ENCODE assay signal across 24 mouse cellular contexts in the genomic region with DNA sequence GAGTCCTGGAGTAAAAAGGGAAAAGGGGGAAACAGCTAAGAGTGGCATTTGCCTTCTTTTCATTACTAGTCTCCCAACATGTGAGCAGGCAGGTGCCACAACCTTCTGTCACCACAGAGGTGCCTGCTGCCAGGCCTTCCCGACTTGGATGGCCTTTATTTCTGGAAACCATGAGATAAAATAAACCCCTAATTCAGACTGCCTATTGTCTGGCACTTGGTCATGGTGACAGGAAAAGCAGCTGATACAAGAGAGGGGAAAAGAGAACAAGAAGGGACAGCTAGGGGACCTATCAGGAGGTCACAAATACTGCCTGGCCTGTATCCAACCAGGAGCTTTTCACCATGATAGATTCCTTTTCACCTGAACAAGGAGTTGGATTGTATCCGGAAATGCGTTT.
"Had no signal": no experiment of that assay in that cellular context is flagged by ENCODE, and none has a peak within 500 bp of the region (broad histone marks: within the 10 kb centered on the region; RNA-seq: fewer than 3 reads in every experiment).

No protein-coding gene starts in this region.

- ATAC-seq: liver, embryonic 12.5 days; midbrain, embryonic 13.5 days; midbrain, embryonic 16.5 days had no signal

- H3K9ac ChIP-seq: limb, embryonic 13.5 days; liver, embryonic 12.5 days; liver, embryonic 15.5 days; lung, embryonic 15.5 days; midbrain, embryonic 13.5 days; neural tube, embryonic 13.5 days; stomach, embryonic 15.5 days had no signal

- H3K36me3 ChIP-seq: limb, embryonic 10.5 days; limb, embryonic 13.5 days; liver, embryonic 12.5 days; liver, embryonic 15.5 days; lung, embryonic 15.5 days; midbrain, embryonic 10.5 days; midbrain, embryonic 13.5 days; neural tube, embryonic 13.5 days; stomach, embryonic 15.5 days had no signal

- H3K4me1 ChIP-seq: liver, embryonic 12.5 days; liver, embryonic 15.5 days; lung, embryonic 15.5 days; midbrain, embryonic 10.5 days; midbrain, embryonic 13.5 days; stomach, embryonic 15.5 days had no signal

- H3K4me3 ChIP-seq: layer of hippocampus, adult 2 months; limb, embryonic 10.5 days; limb, embryonic 13.5 days; liver, embryonic 12.5 days; liver, embryonic 15.5 days; lung, embryonic 15.5 days; megakaryocyte, embryonic 14.5 days; midbrain, embryonic 10.5 days; midbrain, embryonic 13.5 days; myocyte; neural tube, embryonic 13.5 days; stomach, embryonic 15.5 days had no signal

- H3K27ac ChIP-seq: kidney, postnatal 0 days; layer of hippocampus, adult 2 months; limb, embryonic 10.5 days; limb, embryonic 13.5 days; liver, embryonic 12.5 days; liver, embryonic 15.5 days; lung, embryonic 15.5 days; midbrain, embryonic 10.5 days; midbrain, embryonic 13.5 days; neural tube, embryonic 13.5 days; stomach, embryonic 15.5 days had no signal

- H3K4me2 ChIP-seq: limb, embryonic 13.5 days; liver, embryonic 12.5 days; liver, embryonic 15.5 days; lung, embryonic 15.5 days; midbrain, embryonic 13.5 days; neural tube, embryonic 13.5 days; stomach, embryonic 15.5 days had no signal

- DNase-seq: kidney, postnatal 25 days; layer of hippocampus, adult 9-11 months; liver; lung, adult 18-20 months; lung, postnatal 10 days; lung, postnatal 36 days; retina, postnatal 1 day; right cerebral cortex, postnatal 25 days; spleen, adult 18-20 months; thymus, postnatal 25 days had no signal

- H3K27me3 ChIP-seq: limb, embryonic 13.5 days; liver, embryonic 12.5 days; liver, embryonic 15.5 days; lung, embryonic 15.5 days; megakaryocyte, embryonic 14.5 days; midbrain, embryonic 13.5 days; neural tube, embryonic 13.5 days; stomach, embryonic 15.5 days had no signal

- H3K9me3 ChIP-seq: limb, embryonic 10.5 days; liver, embryonic 12.5 days; liver, embryonic 15.5 days; lung, embryonic 15.5 days; midbrain, embryonic 10.5 days; midbrain, embryonic 13.5 days; stomach, embryonic 15.5 days had no signal
